8 mouse cellular contexts compared by ENCODE assay signal in genomic region chr11:87423551-87424325, GRCm38 (mm10). TPM values are rescaled to one million over a fixed set of nuclear protein-coding genes. Genes with fewer than 3 reads are reported as not detected.
A peak's percentile ranks its signal among the peaks of the same experiment; 100 is the strongest.
DNase-seq lines count a peak whose midpoint lies in the region; ATAC-seq lines count a peak whose summit lies in the region.

No protein-coding gene starts in this region.

- no peaks in the 10 kb centered on the region for H3K36me3 ChIP-seq in hindbrain, embryonic 11.5 days (ENCODE audit: control insufficient read depth, insufficient read depth, low read length)
- no peaks in the 10 kb centered on the region for H3K36me3 ChIP-seq in hindbrain, embryonic 10.5 days
- no peaks in the 10 kb centered on the region for H3K36me3 ChIP-seq in forebrain, embryonic 15.5 days
- no peaks in the 10 kb centered on the region for H3K36me3 ChIP-seq in midbrain, embryonic 12.5 days

- H3K27ac ChIP-seq in hindbrain, embryonic 11.5 days (ENCODE audit: low read depth, low read length) = peak overlapping the region; percentile 47; the same call in 1 of the 2 replicates
- H3K27ac ChIP-seq in hindbrain, embryonic 10.5 days = no peak overlapping the region; the same call in 1 of the 2 replicates
- peak overlapping the region; percentile 94 for H3K27ac ChIP-seq in forebrain, embryonic 15.5 days (replicated peaks)
- peak overlapping the region; percentile 68 for H3K27ac ChIP-seq in midbrain, embryonic 12.5 days (replicated peaks)

- H3K9me3 ChIP-seq in hindbrain, embryonic 11.5 days (ENCODE audit: control insufficient read depth, low read length) = no peaks in the 10 kb centered on the region
- no peaks in the 10 kb centered on the region for H3K9me3 ChIP-seq in hindbrain, embryonic 10.5 days
- H3K9me3 ChIP-seq in forebrain, embryonic 15.5 days = no peaks in the 10 kb centered on the region
- H3K9me3 ChIP-seq in midbrain, embryonic 12.5 days = no peaks in the 10 kb centered on the region

- peak; percentile 46 for DNase-seq in hindbrain, embryonic 11.5 days (ENCODE audit: low spot score)
- DNase-seq in hindbrain, embryonic 10.5 days (ENCODE audit: low spot score) = no peak
- DNase-seq in MN1 (ENCODE audit: low spot score) = peak; percentile 87
- DNase-seq in gastrocnemius, postnatal 10 days = no peak
- DNase-seq in frontal cortex, postnatal 10 days (ENCODE audit: low spot score in 2 of 2) = no peak
- no peak for DNase-seq in cerebellum, adult 18-20 months

- no peak overlapping the region for H3K4me3 ChIP-seq in hindbrain, embryonic 11.5 days (ENCODE audit: low read depth, low read length)
- no peak overlapping the region for H3K4me3 ChIP-seq in hindbrain, embryonic 10.5 days
- H3K4me3 ChIP-seq in forebrain, embryonic 15.5 days = 0 out of 2 replicates have a peak overlapping the region, but pooled peaks have one; percentile 3
- H3K4me3 ChIP-seq in midbrain, embryonic 12.5 days = no peak overlapping the region

- no peaks in the 10 kb centered on the region for H3K27me3 ChIP-seq in hindbrain, embryonic 11.5 days (ENCODE audit: control insufficient read depth, insufficient read depth, low read length)
- no peaks in the 10 kb centered on the region for H3K27me3 ChIP-seq in hindbrain, embryonic 10.5 days (ENCODE audit: insufficient read depth, poor library complexity, severe bottlenecking)
- H3K27me3 ChIP-seq in forebrain, embryonic 15.5 days = no peaks in the 10 kb centered on the region
- H3K27me3 ChIP-seq in midbrain, embryonic 12.5 days = no peaks in the 10 kb centered on the region

- H3K4me1 ChIP-seq in hindbrain, embryonic 11.5 days (replicated peaks; ENCODE audit: control insufficient read depth, insufficient read depth, low read length) = no peaks in the 10 kb centered on the region; the same call in 1 of the 2 replicates
- peaks cover 12% of the 10 kb centered on the region for H3K4me1 ChIP-seq in hindbrain, embryonic 10.5 days (replicated peaks)
- H3K4me1 ChIP-seq in forebrain, embryonic 15.5 days = peaks cover 34% of the 10 kb centered on the region
- H3K4me1 ChIP-seq in midbrain, embryonic 12.5 days = peaks cover 11% of the 10 kb centered on the region; the same call in 1 of the 2 replicates

- ATAC-seq in hindbrain, embryonic 11.5 days (ENCODE audit: low FRiP score) = no peak
- ATAC-seq in forebrain, embryonic 15.5 days (replicated peaks) = no peak
- ATAC-seq in midbrain, embryonic 12.5 days (ENCODE audit: low FRiP score, low read depth) = no peak

- 54% methylated on average over 6 of the region's 6 CpGs for WGBS in hindbrain, embryonic 11.5 days
- WGBS in hindbrain, embryonic 10.5 days = 59% methylated on average over 6 of the region's 6 CpGs
- 49% methylated on average over 6 of the region's 6 CpGs for WGBS in forebrain, embryonic 15.5 days
- 47% methylated on average over 6 of the region's 6 CpGs for WGBS in midbrain, embryonic 12.5 days

- H3K4me2 ChIP-seq in hindbrain, embryonic 11.5 days (replicated peaks; ENCODE audit: low read depth, low read length) = no peak overlapping the region
- peak overlapping the region; percentile 18; the same call in 1 of the 2 replicates for H3K4me2 ChIP-seq in forebrain, embryonic 15.5 days (replicated peaks)
- H3K4me2 ChIP-seq in midbrain, embryonic 12.5 days (replicated peaks) = no peak overlapping the region; the same call in 1 of the 2 replicates

- H3K9ac ChIP-seq in hindbrain, embryonic 11.5 days (ENCODE audit: low read depth, low read length) = no peak overlapping the region
- no peak overlapping the region for H3K9ac ChIP-seq in forebrain, embryonic 15.5 days (replicated peaks)
- H3K9ac ChIP-seq in midbrain, embryonic 12.5 days (replicated peaks) = no peak overlapping the region

RNA-seq across cellular contexts. Expression of gene Tex14, which starts 18.9 kb away (rescaled TPM):
- polyA plus RNA-seq in hindbrain, embryonic 11.5 days (2014; fragmentation: Nextera tagmentation; extraction: Ambion mirVana) = 0.35 TPM in 1 of 2 replicates, not detected in the other
- polyA plus RNA-seq in hindbrain, embryonic 10.5 days (2016; fragmentation: Nextera tagmentation; extraction: Ambion mirVana) = not detected in 2 replicates
- 0.31 TPM in 1 of 2 replicates, not detected in the other for polyA plus RNA-seq in forebrain, embryonic 15.5 days (2015; fragmentation: Nextera tagmentation; extraction: Ambion mirVana)
- 0.60 TPM in 1 of 2 replicates, not detected in the other for polyA plus RNA-seq in midbrain, embryonic 12.5 days (2016; fragmentation: Nextera tagmentation; extraction: Ambion mirVana)
- 1 to 10 TPM in 1 of 2 experiments, under 1 TPM in 1; 0.45 to 1.4 TPM for total RNA-seq in gastrocnemius, postnatal 10 days (2021)

RNA-seq across cellular contexts. Expression of gene Rad51c, which starts 19.0 kb away (rescaled TPM):
- 12.2 and 13.1 TPM in 2 replicates for polyA plus RNA-seq in hindbrain, embryonic 11.5 days (2014; fragmentation: Nextera tagmentation; extraction: Ambion mirVana)
- 12.3 and 13.6 TPM in 2 replicates for polyA plus RNA-seq in hindbrain, embryonic 10.5 days (2016; fragmentation: Nextera tagmentation; extraction: Ambion mirVana)
- 6.6 and 7.2 TPM in 2 replicates for polyA plus RNA-seq in forebrain, embryonic 15.5 days (2015; fragmentation: Nextera tagmentation; extraction: Ambion mirVana)
- polyA plus RNA-seq in midbrain, embryonic 12.5 days (2016; fragmentation: Nextera tagmentation; extraction: Ambion mirVana) = 9.8 and 12.0 TPM in 2 replicates
- 1 to 10 TPM; 1.5 to 1.7 TPM for total RNA-seq in gastrocnemius, postnatal 10 days (2021)

Comparison
In these comparisons a context has a peak if more than half of its experiments do, and no peak if none do; other contexts are left out.
1. DNase-seq: peak in hindbrain, embryonic 11.5 days (single experiment) and MN1 (single experiment); none in hindbrain, embryonic 10.5 days (single experiment), gastrocnemius, postnatal 10 days (single experiment), frontal cortex, postnatal 10 days (0 of 2) and cerebellum, adult 18-20 months (0 of 2).